Mouse (Mus musculus) cortical plate, adult 2 months (tissue): ENCODE measurements around the gene Gtf2e1.

Source experiments
- CTCF ChIP-seq: fragments of 200-500 bp; IDR thresholded peaks from 2 replicates; pipeline ENCODE4 v1.5.1; 2011; ENCODE audit warnings: mild to moderate bottlenecking, control low read depth, low read length; ENCODE audit not compliant: insufficient read depth; ENCODE audit errors: extremely low read depth
- POLR2A ChIP-seq: fragments of 200-500 bp; IDR thresholded peaks from 2 replicates; pipeline ENCODE4 v1.6.1; 2011; ENCODE audit warnings: mild to moderate bottlenecking, low read length, control low read depth; ENCODE audit not compliant: insufficient read depth; ENCODE audit errors: extremely low read depth

GRCm38 (mm10) chr16:37518662-37519061, 20.9 kb downstream of the Gtf2e1 start:
- TF ChIP-seq CTCF = no peak
- TF ChIP-seq POLR2A = no peak
